ENCODE assay signal across 13 mouse cellular contexts in genomic region chr11:62079100-62079857, GRCm38 (mm10).
DNase-seq lines count a peak whose midpoint lies in the region; ATAC-seq and TF ChIP-seq lines count a peak whose summit lies in the region.
"Had no signal": no experiment of that assay in that cellular context is flagged by ENCODE, and none has a peak within 500 bp of the region (broad histone marks: within the 10 kb centered on the region; RNA-seq: fewer than 3 reads in every experiment).

No protein-coding gene starts in this region.

- H3K9me3 ChIP-seq in heart, embryonic 15.5 days (replicated peaks): no peaks in the 10 kb centered on the region
- H3K9me3 ChIP-seq in heart, embryonic 11.5 days (replicated peaks; ENCODE audit: control insufficient read depth, low read length): no peaks in the 10 kb centered on the region
- H3K9me3 ChIP-seq: forebrain, embryonic 12.5 days; megakaryocyte, embryonic 14.5 days had no signal

- no peak for ATAC-seq in heart, embryonic 15.5 days (replicated peaks; ENCODE audit: insufficient number of reproducible peaks, insufficient read depth, low FRiP score, low read depth)
- ATAC-seq in heart, embryonic 11.5 days (replicated peaks; ENCODE audit: insufficient number of reproducible peaks, low FRiP score, low TSS enrichment): no peak
- ATAC-seq: hindbrain, embryonic 16.5 days had no signal

- H3K27me3 ChIP-seq in heart, embryonic 15.5 days: no peaks in the 10 kb centered on the region
- H3K27me3 ChIP-seq in heart, embryonic 11.5 days (ENCODE audit: control insufficient read depth, insufficient read depth, low read length): no peaks in the 10 kb centered on the region
- H3K27me3 ChIP-seq: forebrain, embryonic 12.5 days; megakaryocyte, embryonic 14.5 days had no signal

- DNase-seq in A20 (ENCODE audit: low read depth, low spot score): peak; percentile 39
- peak; percentile 51 for DNase-seq in thymus, postnatal 0 days (ENCODE audit: low spot score)
- no peak for DNase-seq in left cerebral cortex, adult 18-20 months (ENCODE audit: low spot score in 2 of 2)
- no peak for DNase-seq in adrenal gland, adult 18-20 months (ENCODE audit: low spot score in 2 of 2)
- DNase-seq: adrenal gland, postnatal 25 days; kidney, adult 2 months; lung, embryonic 14.5 days had no signal

- no peak for TF ChIP-seq CTCF in bone marrow macrophage, adult 2 months (IDR thresholded peaks at IDR 0.05; ENCODE audit: low read depth, low read length)

- 79% methylated on average over 8 of the region's 8 CpGs for WGBS in heart, embryonic 15.5 days
- WGBS in heart, embryonic 11.5 days (ENCODE audit: insufficient replicate concordance): 86% methylated on average over 8 of the region's 8 CpGs

- H3K36me3 ChIP-seq in heart, embryonic 15.5 days: no peaks in the 10 kb centered on the region
- H3K36me3 ChIP-seq in heart, embryonic 11.5 days (ENCODE audit: control insufficient read depth, insufficient read depth, low read length): no peaks in the 10 kb centered on the region
- H3K36me3 ChIP-seq: forebrain, embryonic 12.5 days had no signal

- H3K4me2 ChIP-seq in heart, embryonic 15.5 days: peak overlapping the region; percentile 5; the same call in 1 of the 2 replicates
- no peak overlapping the region for H3K4me2 ChIP-seq in heart, embryonic 11.5 days
- H3K4me2 ChIP-seq: lung, embryonic 14.5 days had no signal

- H3K27ac ChIP-seq in heart, embryonic 15.5 days: no peak overlapping the region
- H3K27ac ChIP-seq in heart, embryonic 11.5 days (ENCODE audit: low read depth, low read length): no peak overlapping the region
- 0 out of 2 replicates have a peak overlapping the region, but pooled peaks have one; percentile 12 for H3K27ac ChIP-seq in bone marrow macrophage, adult 2 months (ENCODE audit: insufficient read depth, low read depth, low read length)
- H3K27ac ChIP-seq: forebrain, embryonic 12.5 days had no signal

- TF ChIP-seq POLR2A in bone marrow macrophage, adult 2 months (IDR thresholded peaks at IDR 0.05; ENCODE audit: borderline replicate concordance, low read depth, low read length): no peak

- H3K4me3 ChIP-seq in heart, embryonic 15.5 days: no peak overlapping the region
- no peak overlapping the region for H3K4me3 ChIP-seq in heart, embryonic 11.5 days (ENCODE audit: low read depth, low read length)
- no peak overlapping the region for H3K4me3 ChIP-seq in bone marrow macrophage, adult 2 months (ENCODE audit: insufficient read depth, low read length)
- H3K4me3 ChIP-seq: forebrain, embryonic 12.5 days; megakaryocyte, embryonic 14.5 days had no signal

- H3K9ac ChIP-seq in heart, embryonic 15.5 days: no peak overlapping the region
- H3K9ac ChIP-seq in heart, embryonic 11.5 days (ENCODE audit: low read depth, low read length): no peak overlapping the region
- H3K9ac ChIP-seq: forebrain, embryonic 12.5 days; lung, embryonic 14.5 days had no signal

- peaks cover 2% of the 10 kb centered on the region; the same call in 1 of the 2 replicates for H3K4me1 ChIP-seq in heart, embryonic 15.5 days (replicated peaks)
- H3K4me1 ChIP-seq in heart, embryonic 11.5 days (ENCODE audit: control insufficient read depth, insufficient read depth, low read length): 0 out of 2 replicates have a peak, but pooled peaks cover 6% of the 10 kb centered on the region
- H3K4me1 ChIP-seq in bone marrow macrophage, adult 2 months (ENCODE audit: control insufficient read depth, insufficient read depth, low read length): peaks cover 43% of the 10 kb centered on the region

Comparison
In these comparisons a context has a peak if more than half of its experiments do, and no peak if none do; other contexts are left out.
1. DNase-seq: peak in A20 (single experiment) and thymus, postnatal 0 days (single experiment); none in left cerebral cortex, adult 18-20 months (0 of 2) and adrenal gland, adult 18-20 months (0 of 2).